In genomic region chr4:153110291-153110746, GRCm38 (mm10) we compare ENCODE assay signal across 10 mouse cellular contexts.
DNase-seq lines count a peak whose midpoint lies in the region; ATAC-seq and TF ChIP-seq lines count a peak whose summit lies in the region.
"Had no signal": no experiment of that assay in that cellular context is flagged by ENCODE, and none has a peak within 500 bp of the region (broad histone marks: within the 10 kb centered on the region; RNA-seq: fewer than 3 reads in every experiment).

No protein-coding gene starts in this region.

- TF ChIP-seq CTCF in layer of hippocampus, adult 2 months (conservative IDR thresholded peaks at IDR 0.05): peak; percentile 73

- H3K36me3 ChIP-seq in neural tube, embryonic 15.5 days: no peaks in the 10 kb centered on the region
- H3K36me3 ChIP-seq: embryonic facial prominence, embryonic 12.5 days; liver, embryonic 13.5 days had no signal

- H3K4me1 ChIP-seq in neural tube, embryonic 15.5 days: 0 out of 2 replicates have a peak, but pooled peaks cover 8% of the 10 kb centered on the region
- H3K4me1 ChIP-seq: embryonic facial prominence, embryonic 12.5 days; liver, embryonic 13.5 days had no signal

- H3K27me3 ChIP-seq in neural tube, embryonic 15.5 days (replicated peaks): no peaks in the 10 kb centered on the region
- H3K27me3 ChIP-seq: embryonic facial prominence, embryonic 12.5 days; liver, embryonic 13.5 days had no signal

- no peak overlapping the region for H3K4me2 ChIP-seq in neural tube, embryonic 15.5 days
- H3K4me2 ChIP-seq: embryonic facial prominence, embryonic 12.5 days; liver, embryonic 13.5 days had no signal

- H3K9me3 ChIP-seq in neural tube, embryonic 15.5 days (replicated peaks): 0 out of 2 replicates have a peak, but pooled peaks cover 2% of the 10 kb centered on the region

- H3K27ac ChIP-seq in layer of hippocampus, adult 2 months: no peak overlapping the region
- H3K27ac ChIP-seq in neural tube, embryonic 15.5 days (replicated peaks): no peak overlapping the region; the same call in none of the 2 replicates
- H3K27ac ChIP-seq: embryonic facial prominence, embryonic 12.5 days; liver, embryonic 13.5 days had no signal

- no peak overlapping the region for H3K9ac ChIP-seq in neural tube, embryonic 15.5 days (replicated peaks)
- H3K9ac ChIP-seq: embryonic facial prominence, embryonic 12.5 days; liver, embryonic 13.5 days had no signal

- WGBS in neural tube, embryonic 15.5 days: 41% methylated on average over 16 of the region's 16 CpGs

- no peak overlapping the region for H3K4me3 ChIP-seq in layer of hippocampus, adult 2 months
- H3K4me3 ChIP-seq in neural tube, embryonic 15.5 days (replicated peaks): no peak overlapping the region
- H3K4me3 ChIP-seq: embryonic facial prominence, embryonic 12.5 days; liver, embryonic 13.5 days had no signal

- intact Hi-C loops in heart, postnatal 25 days (cut with DNase I): no loop called here

- ATAC-seq in frontal cortex, adult (ENCODE audit: low TSS enrichment): no peak; the same call in 1 of the 2 replicates
- ATAC-seq in neural tube, embryonic 15.5 days (ENCODE audit: low FRiP score): peak; percentile 53; the same call in 1 of the 2 replicates
- ATAC-seq in activated CD4-positive, CD25-positive, alpha-beta regulatory T cell, adult 4 months: no peak

- peak; percentile 11 to 18 for DNase-seq in frontal cortex, postnatal 10 days (ENCODE audit: low spot score in 2 of 2)
- DNase-seq in R1 (ENCODE audit: low read depth, low spot score): peak; percentile 52
- peak; percentile 2 for DNase-seq in heart, postnatal 25 days (ENCODE audit: low spot score)
- DNase-seq in layer of hippocampus, adult 2 months (ENCODE audit: low spot score in 2 of 2): peak; percentile 41 to 46
- DNase-seq in c-Kit-positive CD71-positive TER-119-positive erythroid progenitor cells, embryonic 14.5 days (ENCODE audit: low spot score): no peak
- DNase-seq: liver, embryonic 13.5 days had no signal
